Mouse (Mus musculus) embryo, embryonic 10 days (tissue): ENCODE data around the gene Anxa9.

Experiments
- DNase-seq: peaks from one replicate; pipeline ENCODE4 v3.0.0-alpha.2; 2015; ENCODE audit warnings: low spot score

The Anxa9 gene

GRCm38 (mm10) chr3:95247660-95248336, 59.2 kb downstream of the Anxa9 start:
- no peak for DNase-seq

GRCm38 (mm10) chr3:95246465-95247231, 60.3 kb downstream of the Anxa9 start:
- no peak for DNase-seq
